Mouse (Mus musculus) v-Abl transformed pro-B cells (cell line): ENCODE data around the gene Trmt112.
"Not testable (repeated sequence)": the region's sequence is repeated elsewhere in the genome, so short reads cannot be mapped to it uniquely, and the experiment has no call there.

ENCODE experiments used
- in situ Hi-C, 2 experiments: fragments of 400-800 bp; cut with MboI; formaldehyde crosslinking; loops; one replicate each; pipeline ENCODE4 v1.15.1; 2025; ENCODE audit not compliant: unreplicated experiment in 2 of 2

Gene Trmt112

GRCm38 (mm10) chr19:6909507-6910289 lies at the start of gene Trmt112, which contains the start of gene Prdx5:
Gene Trmt112 (plus strand): TSS chr19:6909698.
Gene Prdx5 (minus strand): TSS chr19:6910106.
- in situ Hi-C loops: loop anchor here (5.0 kb wide), 1 partner anchor 37 kb away; no protein-coding TSS in a partner anchor

- in situ Hi-C loops: loop anchor here in 1 of 2 experiments (5.0 kb wide), 1 partner anchor 368 kb away; no protein-coding TSS in a partner anchor
Observed at GRCm38 (mm10) chr19:6859971-6860370, 49.5 kb upstream of the Trmt112 start.

- in situ Hi-C loops: no loop called here
Observed at GRCm38 (mm10) chr19:6860706-6861105, 48.8 kb upstream of the Trmt112 start.

- in situ Hi-C loops: no loop called here
Observed at GRCm38 (mm10) chr19:6861451-6861850, 48.0 kb upstream of the Trmt112 start.

- in situ Hi-C loops: no loop called here
Observed at GRCm38 (mm10) chr19:6869355-6869754, 40.1 kb upstream of the Trmt112 start.

- in situ Hi-C loops: loop anchor here (5.0 kb wide), 1 partner anchor 41 kb away; the partner anchor contains the start of gene Prdx5 (in 2 of the 2)
Observed at GRCm38 (mm10) chr19:6871574-6872271, 37.8 kb upstream of the Trmt112 start.

- in situ Hi-C loops: loop anchor here (5.0 kb wide), 1 partner anchor 40 kb away; the partner anchor contains the start of gene Prdx5 (in 2 of the 2)
Observed at GRCm38 (mm10) chr19:6872701-6873100, 36.8 kb upstream of the Trmt112 start.

GRCm38 (mm10) chr19:6874257-6874656 lies 35.2 kb upstream of the Trmt112 start:
- in situ Hi-C loops: loop anchor here (5.0 kb wide), 1 partner anchor 38 kb away; the partner anchor contains the start of gene Prdx5 (in 2 of the 2)

GRCm38 (mm10) chr19:6875834-6876233 lies 33.7 kb upstream of the Trmt112 start:
- in situ Hi-C loops: no loop called here

GRCm38 (mm10) chr19:6876799-6877198 lies 32.7 kb upstream of the Trmt112 start:
- in situ Hi-C loops: no loop called here

GRCm38 (mm10) chr19:6877965-6878364 lies 31.5 kb upstream of the Trmt112 start:
- in situ Hi-C loops: no loop called here

GRCm38 (mm10) chr19:6892512-6892911 lies 17.0 kb upstream of the Trmt112 start:
- in situ Hi-C loops: no loop called here

GRCm38 (mm10) chr19:6893731-6894451 lies 15.6 kb upstream of the Trmt112 start:
- in situ Hi-C loops: no loop called here

GRCm38 (mm10) chr19:6895608-6896305 lies 13.7 kb upstream of the Trmt112 start:
- in situ Hi-C loops: not testable (repeated sequence)

GRCm38 (mm10) chr19:6899641-6900040 lies 9.9 kb upstream of the Trmt112 start:
- in situ Hi-C loops: no loop called here

GRCm38 (mm10) chr19:6903031-6903430 lies 6.5 kb upstream of the Trmt112 start:
- in situ Hi-C loops: no loop called here

GRCm38 (mm10) chr19:6904846-6905245 lies 4.7 kb upstream of the Trmt112 start:
- in situ Hi-C loops: no loop called here

- in situ Hi-C loops: no loop called here
Observed at GRCm38 (mm10) chr19:6905498-6906159, 3.9 kb upstream of the Trmt112 start.

GRCm38 (mm10) chr19:6906199-6906598 lies 3.3 kb upstream of the Trmt112 start:
- in situ Hi-C loops: no loop called here

GRCm38 (mm10) chr19:6907094-6907493 lies 2.4 kb upstream of the Trmt112 start:
- in situ Hi-C loops: no loop called here
